Mouse (Mus musculus) cortical plate, adult 2 months (tissue): ENCODE results near the gene Ptma.

ENCODE experiments used
- CTCF ChIP-seq: fragments of 200-500 bp; IDR thresholded peaks from 2 replicates; pipeline ENCODE4 v1.5.1; 2011; ENCODE audit warnings: mild to moderate bottlenecking, control low read depth, low read length; ENCODE audit not compliant: insufficient read depth; ENCODE audit errors: extremely low read depth
- POLR2A ChIP-seq: fragments of 200-500 bp; IDR thresholded peaks from 2 replicates; pipeline ENCODE4 v1.6.1; 2011; ENCODE audit warnings: mild to moderate bottlenecking, low read length, control low read depth; ENCODE audit not compliant: insufficient read depth; ENCODE audit errors: extremely low read depth

- no peak for TF ChIP-seq POLR2A
- no peak for TF ChIP-seq CTCF
These were observed 46.2 kb upstream of the Ptma start for GRCm38 (mm10) chr1:86480288-86480687.
